Mouse (Mus musculus) brain, embryonic 18.5 days (tissue): ENCODE measurements around the gene Arhgef15.
"Not testable (repeated sequence)": the region's sequence is repeated elsewhere in the genome, so short reads cannot be mapped to it uniquely, and the experiment has no call there.

Experiments
- DNase-seq: peaks from one replicate; pipeline ENCODE4 v3.0.0-alpha.2; 2012; ENCODE audit warnings: low read depth, low spot score

Gene Arhgef15

DNA sequence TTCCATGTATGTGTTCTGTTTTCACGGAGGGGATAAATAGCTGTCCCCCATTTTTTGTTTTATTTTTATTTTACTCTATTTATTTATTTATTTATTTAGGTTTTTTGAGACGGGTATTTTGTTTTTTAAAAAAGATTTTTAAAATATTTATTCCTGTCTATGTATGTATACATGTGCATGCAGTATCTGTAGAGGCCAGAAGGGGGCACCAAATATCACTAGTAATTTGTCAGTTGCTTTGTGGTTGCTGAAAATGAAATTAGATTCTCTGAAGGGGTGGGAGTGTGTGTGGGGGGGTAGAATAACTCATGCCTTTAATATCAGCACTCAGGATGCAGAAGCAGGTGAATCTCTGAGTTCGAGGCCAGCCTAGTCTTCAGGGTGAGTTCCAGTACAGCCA lies 8.6 kb upstream of the Arhgef15 start:
- no peak for DNase-seq

DNA sequence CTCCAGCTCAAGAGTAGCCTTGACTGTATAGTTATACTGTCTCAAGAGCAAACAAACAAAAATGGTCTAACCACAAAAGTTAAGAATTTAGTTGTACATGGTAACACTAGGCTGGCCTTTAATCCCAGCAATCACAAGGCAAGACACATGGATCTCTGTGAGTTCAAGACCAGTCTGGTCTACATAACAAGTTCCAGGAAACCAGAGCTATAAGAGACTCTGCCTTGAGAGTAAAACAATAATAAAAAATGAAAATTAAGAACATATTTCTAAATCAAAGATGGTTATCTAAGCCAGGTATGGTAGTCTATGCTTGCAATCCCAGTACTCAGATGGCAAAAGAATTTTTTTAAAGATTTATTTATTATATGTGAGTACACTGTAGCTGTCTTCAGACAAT lies 7.8 kb upstream of the Arhgef15 start:
- DNase-seq, result no peak

DNA sequence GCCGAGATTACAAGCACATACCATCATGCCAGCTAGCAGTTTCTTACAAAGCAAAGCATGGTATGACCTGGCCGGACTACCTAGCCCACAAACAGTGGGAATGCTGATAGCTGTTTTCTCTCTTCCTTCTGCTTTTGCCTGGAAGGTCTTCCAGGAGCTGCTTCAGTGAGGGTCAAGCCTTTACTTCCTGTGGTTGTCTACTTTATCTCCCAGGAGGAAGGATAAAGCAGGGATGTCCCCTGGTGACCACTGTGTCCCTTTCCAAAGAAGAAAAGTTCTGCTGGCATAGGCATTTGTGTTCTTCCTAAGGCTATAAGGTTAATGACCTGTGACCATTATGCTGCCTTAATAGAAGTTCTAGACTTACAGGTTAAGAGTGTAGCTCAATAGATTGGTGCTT lies 6.1 kb upstream of the Arhgef15 start:
- DNase-seq, result no peak

DNA sequence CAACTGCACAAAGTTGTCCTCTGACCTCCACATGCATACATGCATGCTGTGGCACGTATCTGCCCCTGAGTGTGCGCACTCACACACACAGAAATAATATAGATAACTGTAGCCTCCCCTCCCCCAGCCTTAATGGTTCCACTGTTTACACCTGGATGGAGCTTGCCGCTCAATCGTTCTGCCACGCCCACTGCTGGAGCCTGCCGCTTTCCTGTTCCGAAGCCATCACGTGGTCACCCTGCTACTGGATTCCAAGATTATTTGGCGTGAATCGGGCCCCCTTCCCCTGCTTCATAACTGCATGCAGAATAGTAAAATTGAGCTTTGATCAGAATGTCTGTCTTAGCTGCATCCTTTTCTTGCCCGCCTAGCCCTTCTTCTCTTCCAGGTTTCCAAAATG lies 4.9 kb upstream of the Arhgef15 start:
- not testable (repeated sequence) for DNase-seq

DNA sequence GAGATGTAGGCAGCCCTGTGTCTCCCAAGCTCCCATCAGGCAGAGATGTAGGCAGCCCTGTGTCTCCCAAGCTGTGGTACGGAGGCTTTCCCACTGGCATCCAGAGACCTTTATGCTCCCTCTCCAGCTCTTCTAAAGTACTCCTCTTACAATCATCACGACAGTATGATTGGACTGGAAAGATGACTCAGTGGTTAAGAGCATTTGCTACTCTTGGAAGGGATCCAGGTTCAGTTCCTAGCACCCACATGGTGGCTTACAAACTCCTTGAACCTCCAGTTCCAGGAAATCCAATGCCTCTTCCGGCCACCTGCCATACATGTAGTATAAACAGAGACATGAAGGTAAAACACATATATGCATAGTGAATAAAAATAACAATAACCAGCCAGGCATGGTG lies 4.3 kb upstream of the Arhgef15 start:
- DNase-seq, result no peak

DNA sequence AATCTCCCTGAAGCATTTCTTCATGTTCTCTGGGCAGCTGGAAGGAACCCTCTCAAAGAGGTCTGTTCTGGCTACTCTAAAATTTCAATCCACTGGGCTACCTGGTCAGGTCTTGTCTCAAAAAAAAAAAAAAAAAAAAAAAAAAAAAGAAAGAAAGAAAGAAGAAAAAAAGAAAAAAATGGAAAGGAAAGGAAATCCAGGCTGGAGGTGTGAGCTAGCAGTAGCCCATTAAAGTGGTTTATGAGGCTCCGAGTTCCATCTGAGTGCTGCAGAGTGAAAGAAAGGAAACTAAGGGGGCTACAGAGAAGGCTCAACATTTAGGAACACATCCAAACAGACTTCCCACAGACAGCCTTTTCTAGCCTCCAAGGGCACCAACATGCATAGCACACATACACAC lies 691 bp upstream of the Arhgef15 start:
- DNase-seq, result no peak

DNA sequence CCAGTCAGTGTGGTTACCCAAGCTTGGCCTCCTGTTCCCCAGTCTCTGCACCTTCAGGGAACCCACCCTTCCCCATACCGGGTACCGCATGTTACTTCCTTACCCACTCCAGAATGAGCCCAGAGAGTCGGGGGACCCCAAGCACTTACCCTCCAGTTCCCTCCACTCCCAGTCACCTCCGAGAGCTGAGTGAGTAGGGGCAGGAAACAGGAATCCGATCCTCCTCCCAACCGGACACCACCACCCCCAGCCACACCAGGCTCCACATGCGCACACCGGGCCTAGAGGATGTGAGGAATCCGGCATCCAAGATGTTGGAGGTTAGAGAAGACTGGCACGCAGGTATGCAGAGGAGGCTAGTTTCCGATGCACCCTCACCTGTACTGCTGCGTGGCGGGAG lies 583 bp downstream of the Arhgef15 start:
- no peak for DNase-seq

DNA sequence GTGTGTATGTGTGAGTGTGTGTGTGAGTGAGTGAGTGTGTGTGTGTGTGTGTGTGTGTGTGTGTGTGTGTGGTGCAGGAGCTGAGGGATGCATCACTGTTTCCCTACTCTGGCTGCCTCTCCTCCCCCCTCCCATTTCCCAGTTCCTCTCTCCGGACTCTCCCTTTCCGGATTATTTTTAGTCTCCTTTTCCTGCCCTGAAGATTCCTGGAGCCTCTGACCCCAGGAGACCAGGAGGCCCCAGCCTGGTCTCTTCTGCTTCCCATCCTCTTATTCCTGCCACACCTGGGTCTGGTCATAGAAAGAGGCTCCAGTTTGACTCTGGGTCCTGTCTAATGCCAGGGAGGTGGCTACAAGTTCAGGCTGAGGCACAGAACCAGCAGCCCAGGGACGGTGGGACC lies 1.2 kb downstream of the Arhgef15 start:
- no peak for DNase-seq

DNA sequence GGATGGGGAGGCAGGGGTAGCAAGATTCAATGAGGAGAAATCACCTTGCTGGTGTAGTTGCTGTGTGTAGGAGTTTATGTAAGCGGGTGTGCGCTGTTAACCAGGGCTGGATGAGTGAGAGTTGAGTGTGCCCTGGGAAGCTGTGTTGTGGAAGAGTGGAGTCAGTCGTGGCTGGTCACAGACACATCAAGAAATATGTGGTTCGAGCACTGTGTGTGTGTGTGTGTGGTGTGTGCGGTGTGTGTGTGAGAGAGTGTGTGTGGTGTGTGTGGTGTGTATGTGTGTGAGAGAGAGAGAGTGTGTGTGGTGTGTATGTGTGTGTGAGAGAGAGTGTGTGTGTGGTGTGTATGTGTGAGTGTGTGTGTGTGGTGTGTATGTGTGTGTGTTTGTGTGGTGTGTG lies 1.8 kb downstream of the Arhgef15 start:
- no peak for DNase-seq

DNA sequence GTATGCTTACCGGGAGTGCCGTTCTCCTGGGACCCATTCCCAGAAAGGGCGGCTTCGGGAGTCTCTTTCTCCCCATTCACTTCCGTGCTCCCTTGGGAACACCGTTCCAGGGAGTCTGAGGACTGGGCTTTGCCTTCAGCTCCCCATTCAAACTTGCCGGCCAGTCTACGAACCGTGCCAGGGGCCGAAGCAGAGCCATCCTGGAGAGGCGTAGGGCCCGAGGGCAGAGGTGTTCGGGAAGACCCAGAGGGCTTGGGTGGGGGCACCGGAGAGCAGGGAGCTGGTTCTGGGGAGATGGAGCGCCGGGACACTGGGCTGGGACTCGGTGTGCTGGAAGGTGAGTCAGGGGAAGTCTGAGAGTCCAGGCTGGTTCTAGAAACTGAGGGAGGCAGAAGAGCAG lies 2.9 kb downstream of the Arhgef15 start:
- DNase-seq, result no peak

DNA sequence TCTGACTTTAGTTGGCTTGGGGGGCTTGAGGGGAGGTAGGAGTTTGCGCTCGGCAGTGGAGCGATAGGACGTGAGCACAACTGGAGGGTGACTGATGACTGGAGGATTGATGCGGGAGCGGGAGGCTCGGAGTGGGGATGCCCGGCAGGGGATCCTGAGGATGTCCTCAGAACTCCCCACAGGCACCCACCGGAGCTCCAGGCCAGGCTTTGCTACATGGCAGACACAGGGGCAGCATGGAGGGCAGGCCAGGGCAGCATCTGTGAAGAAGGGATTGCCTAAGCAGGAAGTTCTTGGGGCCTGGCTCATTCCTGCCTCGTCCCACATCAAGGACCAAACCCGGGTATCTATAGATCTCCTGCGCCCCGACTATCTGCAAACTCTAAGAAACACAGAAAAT lies 3.4 kb downstream of the Arhgef15 start:
- DNase-seq, result no peak

DNA sequence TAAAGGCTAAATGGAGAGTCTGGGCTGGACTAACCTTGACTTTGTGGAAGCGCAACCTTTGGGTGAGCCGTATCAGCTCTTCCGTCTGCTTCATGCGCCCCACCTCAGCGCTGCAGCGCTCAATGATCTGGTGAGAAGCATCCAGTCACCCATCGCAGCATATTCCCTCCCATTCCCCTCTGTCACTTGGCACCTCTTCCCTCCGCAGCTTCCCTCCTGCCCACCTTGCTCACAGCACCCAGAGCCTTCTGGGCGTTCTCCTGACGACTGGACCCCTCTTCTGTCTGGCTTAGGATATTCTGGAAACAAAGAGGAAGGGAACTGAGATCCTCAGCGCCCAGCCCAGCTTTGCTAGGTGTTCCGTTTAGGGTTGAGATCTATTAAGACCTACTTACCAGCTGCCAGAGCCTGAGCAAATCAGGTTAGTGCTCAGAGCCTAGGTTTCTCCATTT lies 9.7 kb downstream of the Arhgef15 start:
- DNase-seq, result peak; percentile 42

DNA sequence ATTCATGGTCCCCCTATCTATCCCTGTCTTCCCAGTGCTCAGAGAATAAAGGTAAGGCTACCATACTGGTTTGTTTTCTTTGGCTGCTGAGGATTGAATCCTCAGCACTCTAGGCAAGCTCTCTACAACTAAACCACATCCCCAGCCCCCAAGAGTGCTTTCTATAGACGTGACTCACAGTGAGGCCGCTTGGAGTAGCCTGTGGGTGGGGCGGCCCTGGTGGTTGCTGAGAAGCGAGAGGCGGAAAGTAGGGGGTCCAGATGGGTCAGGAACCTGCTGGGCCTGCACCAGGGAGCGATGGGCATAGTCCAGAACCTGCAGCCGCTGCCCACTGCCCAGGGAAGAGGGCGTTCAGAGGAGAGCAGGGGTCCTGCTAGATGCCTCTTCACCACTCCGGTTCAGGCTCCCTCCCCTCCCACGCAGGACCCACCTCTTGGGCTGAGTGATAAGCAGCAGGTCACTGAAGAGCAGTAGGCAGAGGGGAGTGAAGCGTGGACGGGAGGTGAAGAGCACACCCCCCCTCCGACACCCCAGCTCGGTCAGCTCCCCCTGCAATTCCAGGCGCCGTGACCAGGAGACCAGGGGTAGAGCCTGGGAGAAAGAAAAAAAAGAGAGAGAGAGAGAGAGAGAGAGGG lies 10.4 kb downstream of the Arhgef15 start:
- DNase-seq, result no peak

DNA sequence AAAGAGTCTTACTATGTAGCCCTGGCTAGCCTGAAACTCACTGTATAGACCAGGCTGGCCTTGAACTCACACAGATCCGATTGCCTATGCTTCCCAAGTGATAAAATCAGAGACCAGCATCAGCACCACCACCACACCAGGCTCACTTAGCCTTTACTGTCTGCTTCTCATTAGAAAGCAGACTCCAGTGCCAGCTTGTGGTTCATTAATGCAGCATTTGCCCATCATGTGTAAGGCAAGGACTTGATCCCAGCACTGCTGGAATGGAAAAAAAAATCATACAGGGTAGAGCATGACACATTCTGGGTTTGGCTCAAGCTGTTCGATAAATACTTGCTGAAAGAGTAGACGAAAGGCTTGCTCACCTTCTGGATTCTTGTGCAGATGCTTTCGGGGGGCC lies 11.3 kb downstream of the Arhgef15 start:
- no peak for DNase-seq

DNA sequence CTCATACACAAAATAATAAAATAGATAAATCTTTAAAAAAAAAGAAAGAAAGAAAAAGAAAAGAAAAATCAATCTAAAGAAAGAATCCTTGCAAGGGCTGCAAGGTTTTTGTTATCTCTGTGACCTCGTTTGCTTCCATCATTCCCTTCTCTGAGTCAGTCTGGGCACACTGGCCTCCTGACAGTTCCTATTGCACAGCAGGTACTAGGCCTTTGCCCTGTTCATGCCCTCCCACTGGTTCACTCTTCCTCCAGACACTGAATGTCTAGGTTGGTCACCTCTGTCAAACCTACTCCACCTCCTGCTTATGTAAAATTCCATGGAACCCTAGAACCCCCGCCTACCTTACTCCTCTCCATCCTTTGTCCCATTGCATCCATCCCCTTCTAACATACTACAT lies 12.0 kb downstream of the Arhgef15 start:
- no peak for DNase-seq

DNA sequence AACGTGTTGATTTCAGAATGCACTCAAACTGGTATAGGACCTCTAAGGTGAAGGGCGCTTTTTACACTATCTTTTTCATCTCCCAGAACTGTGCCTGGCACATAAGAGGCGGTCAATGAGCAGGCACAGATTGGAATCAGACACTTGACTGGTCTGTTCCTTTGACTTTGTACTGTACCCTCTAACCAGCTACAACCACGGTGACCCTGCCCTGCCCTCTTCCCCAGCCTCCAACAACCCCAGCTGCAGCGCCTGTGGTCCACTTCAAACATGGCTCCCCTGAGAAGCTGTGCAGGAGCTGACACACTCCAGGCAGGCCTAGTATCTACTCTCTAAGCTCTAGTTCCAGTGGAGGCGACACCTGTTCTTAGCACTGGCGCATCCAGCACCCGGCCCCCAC lies 14.5 kb downstream of the Arhgef15 start:
- DNase-seq, result no peak

DNA sequence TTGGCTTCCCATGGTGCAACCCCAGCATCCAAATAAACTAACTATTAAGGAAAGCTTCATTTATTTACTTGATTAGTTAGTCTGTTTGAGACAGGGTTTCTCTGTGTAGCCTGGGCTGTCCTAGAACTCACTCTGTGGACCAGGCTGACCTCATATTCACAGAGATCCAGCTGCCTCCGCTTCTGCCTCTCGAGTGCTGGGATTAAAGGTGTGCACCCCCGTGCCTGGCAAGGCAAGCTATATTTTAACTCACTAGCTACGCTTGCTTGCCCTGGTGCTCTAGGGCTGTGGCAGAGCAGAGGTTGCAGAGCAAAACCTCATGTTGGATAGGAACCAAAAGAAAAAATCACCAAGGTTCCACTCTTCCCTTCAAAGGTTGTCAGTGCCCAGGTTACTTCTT lies 16.8 kb downstream of the Arhgef15 start:
- DNase-seq, result no peak

DNA sequence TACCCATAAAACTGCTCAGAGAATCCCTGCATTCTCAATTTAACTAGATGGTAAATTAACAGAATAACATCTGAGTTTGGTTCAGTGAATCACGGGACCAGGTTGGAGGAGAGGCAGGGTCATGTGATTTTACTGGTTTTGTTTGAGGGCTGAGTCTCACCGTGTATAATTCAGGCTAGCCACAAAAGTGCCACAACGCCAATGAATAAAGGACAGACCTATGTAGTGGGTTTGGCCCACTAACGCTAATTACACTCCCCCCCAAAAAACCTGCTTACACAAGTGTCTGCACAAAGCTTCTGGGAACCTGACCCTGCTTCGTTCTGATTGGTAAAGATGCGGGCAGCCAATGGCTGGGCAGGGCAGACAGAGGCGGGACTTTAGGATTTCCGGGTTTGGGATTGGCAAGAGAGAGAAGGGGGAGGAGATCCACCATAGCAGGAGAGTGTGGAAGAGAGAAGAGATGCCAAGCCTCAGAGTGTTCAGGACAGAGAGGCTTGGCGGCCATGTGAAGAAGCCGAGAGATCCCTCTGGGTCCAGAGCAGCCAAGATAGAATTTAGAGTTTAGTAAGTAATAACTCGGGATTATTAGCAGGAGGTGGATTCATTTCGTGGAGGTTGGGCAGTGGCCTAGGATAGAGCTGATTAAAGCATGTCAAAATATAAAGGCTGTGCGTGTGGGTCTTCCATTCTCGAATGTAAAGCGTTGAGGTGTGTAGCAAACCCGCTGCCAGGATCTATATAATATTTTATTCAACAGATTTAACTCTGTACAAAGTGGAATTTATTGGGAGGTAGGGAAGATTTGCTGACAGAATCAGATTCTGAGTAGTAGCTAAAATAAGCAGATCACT lies 17.6 kb downstream of the Arhgef15 start:
- DNase-seq, result peak; percentile 89

DNA sequence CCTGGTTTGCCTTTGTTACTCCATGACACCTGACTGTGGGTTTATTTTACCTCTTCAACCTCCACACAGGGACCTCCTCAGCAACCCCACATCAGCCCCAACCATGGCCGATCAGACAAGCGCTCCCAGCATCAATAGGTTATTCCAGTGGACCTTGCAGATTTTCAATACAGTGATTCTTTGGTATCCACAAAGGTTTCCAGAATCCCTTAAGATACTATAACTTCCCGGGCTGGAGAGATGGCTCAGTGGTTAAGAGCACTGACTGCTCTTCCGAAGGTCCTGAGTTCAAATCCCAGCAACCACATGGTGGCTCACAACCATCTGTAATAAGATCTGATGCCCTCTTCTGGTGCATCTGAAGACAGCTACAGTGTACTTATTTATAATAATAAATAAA lies 20.3 kb downstream of the Arhgef15 start:
- DNase-seq, result not testable (repeated sequence)

DNA sequence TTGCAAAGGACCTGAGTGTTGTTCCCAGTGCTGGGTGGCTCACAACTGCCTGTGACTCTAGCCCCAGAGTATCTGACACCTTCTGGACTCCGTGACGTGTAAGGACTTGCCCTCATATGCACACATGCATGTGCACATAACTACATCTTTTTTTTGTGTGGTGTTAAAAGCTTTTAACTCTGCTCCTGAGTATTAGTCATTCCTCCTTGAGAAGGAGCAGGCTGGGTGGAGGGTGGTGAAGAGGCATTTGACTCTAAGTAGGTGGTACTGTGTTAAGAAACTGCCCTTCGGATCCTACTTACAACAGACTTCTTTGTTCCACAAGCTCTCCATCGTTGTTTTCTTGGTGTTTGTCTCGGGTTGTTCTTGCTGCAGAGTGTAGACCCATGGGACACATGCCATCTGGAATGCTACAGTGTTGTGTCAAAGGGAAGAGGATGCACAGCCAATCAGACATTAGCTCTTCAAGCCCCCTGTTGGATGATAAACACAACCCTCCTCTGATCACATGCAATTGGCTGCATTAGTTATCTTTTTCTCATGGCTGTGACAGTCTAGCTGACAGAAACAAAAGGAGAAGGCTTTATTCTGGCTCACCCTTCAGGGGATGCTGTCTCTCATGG lies 23.3 kb downstream of the Arhgef15 start:
- no peak for DNase-seq

DNA sequence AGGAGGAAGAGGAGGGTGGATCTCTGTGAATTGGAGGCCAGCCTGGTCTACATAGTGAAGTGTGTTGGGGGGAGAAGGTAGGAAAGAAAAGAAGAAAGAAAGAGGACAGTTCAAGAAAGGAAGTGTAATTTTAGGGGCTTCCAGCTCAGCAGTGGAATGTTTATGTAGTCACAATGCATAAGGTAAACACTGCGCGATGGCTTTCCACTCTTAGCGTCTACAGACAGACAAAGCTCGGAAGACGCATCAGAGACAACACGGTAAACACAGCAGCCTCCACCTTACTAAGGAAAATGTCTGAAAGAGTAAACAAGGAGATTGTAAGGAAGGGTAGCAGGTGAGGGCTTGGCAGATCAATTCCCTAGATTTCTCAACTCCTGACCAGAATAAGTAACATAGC lies 27.3 kb downstream of the Arhgef15 start:
- no peak for DNase-seq

DNA sequence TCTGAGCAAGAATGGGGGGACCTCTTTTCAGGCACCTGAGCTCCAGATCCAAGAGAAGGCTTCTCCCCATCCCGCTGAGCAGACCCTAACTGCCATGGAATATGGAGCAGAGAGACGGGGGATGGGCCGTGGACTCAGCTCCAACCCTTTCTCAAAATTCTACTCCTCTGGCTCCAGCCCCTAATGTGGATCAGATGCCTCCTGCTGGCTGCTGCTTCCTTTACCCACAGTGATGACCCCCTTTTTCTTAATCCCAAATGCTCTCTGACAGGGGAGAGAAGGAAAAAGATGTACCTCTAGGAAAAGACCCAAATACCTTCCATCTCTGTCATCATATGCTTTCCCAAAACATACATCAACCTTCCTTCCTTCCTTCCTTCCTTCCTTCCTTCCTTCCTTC lies 30.3 kb downstream of the Arhgef15 start, which contains the start of gene Odf4:
TSS of gene Odf4 (minus strand) at position 101 of the 400 bp plus-strand sequence.
- DNase-seq, result no peak

DNA sequence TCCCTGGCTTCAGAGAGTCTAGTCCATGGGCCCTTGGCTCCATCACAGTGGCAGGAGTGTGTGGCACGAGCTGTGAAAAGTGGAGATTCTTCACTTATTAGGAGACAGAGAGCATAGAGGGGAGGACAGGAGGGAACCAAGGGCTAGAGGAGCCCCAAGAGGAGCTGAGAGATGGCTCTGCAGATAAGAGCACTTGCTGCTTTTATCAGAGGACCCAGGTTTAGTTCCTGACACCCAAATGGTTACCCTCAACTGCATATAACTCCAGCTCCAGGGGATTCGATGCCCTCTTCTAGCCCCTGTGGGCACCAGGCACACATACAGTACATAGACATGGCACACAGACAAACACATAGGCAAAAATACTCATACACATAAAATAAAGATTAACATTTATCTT lies 32.5 kb downstream of the Arhgef15 start:
- DNase-seq, result no peak
